Mouse (Mus musculus) hindbrain, embryonic 11.5 days (tissue): ENCODE measurements at regions not wholly inside any gene's neighbourhood (a gene's known extent, or its start where the extent isn't known, plus 50 kb on each side); places are given as distances from the start of the nearest gene placed in this dataset.

Experiments
- ATAC-seq: fragments of 200-750 bp; cut with Nextera tagmentation; 2 replicates; pipeline ENCODE4 v1.8.0; 2017; ENCODE audit warnings: mild to moderate bottlenecking, moderate TSS enrichment, moderate library complexity; ENCODE audit not compliant: low FRiP score
- DNase-seq: peaks from one replicate; pipeline ENCODE4 v3.0.0-alpha.2; 2015; ENCODE audit warnings: low spot score
- H3K27ac ChIP-seq: fragments of 300-500 bp; sonication (generic); 2 replicates; pipeline ENCODE4 v1.5.1; 2014; ENCODE audit warnings: mild to moderate bottlenecking, low read depth, low read length
- H3K27me3 ChIP-seq: fragments of 300-500 bp; sonication (generic); 2 replicates; pipeline ENCODE4 v1.6.1; 2014; ENCODE audit warnings: mild to moderate bottlenecking, low read length, moderate library complexity, mixed read lengths; ENCODE audit not compliant: control insufficient read depth, insufficient read depth
- H3K36me3 ChIP-seq: fragments of 300-500 bp; sonication (generic); 2 replicates; pipeline ENCODE4 v1.6.1; 2014; ENCODE audit warnings: mild to moderate bottlenecking, low read length, moderate library complexity, mixed read lengths; ENCODE audit not compliant: control insufficient read depth, insufficient read depth
- H3K4me1 ChIP-seq: fragments of 300-500 bp; sonication (generic); replicated peaks from 2 replicates; pipeline ENCODE4 v1.6.1; 2014; ENCODE audit warnings: low read length, mixed read lengths; ENCODE audit not compliant: control insufficient read depth, insufficient read depth
- H3K4me2 ChIP-seq: fragments of 300-500 bp; sonication (generic); replicated peaks from 2 replicates; pipeline ENCODE4 v1.6.1; 2014; ENCODE audit warnings: mild to moderate bottlenecking, low read depth, low read length
- H3K4me3 ChIP-seq: fragments of 300-500 bp; sonication (generic); 2 replicates; pipeline ENCODE4 v1.5.1; 2014; ENCODE audit warnings: low read depth, low read length
- H3K9ac ChIP-seq: fragments of 300-500 bp; sonication (generic); 2 replicates; pipeline ENCODE4 v1.6.1; 2014; ENCODE audit warnings: low read depth, low read length
- H3K9me3 ChIP-seq: fragments of 300-500 bp; sonication (generic); 2 replicates; pipeline ENCODE4 v1.6.1; 2016; ENCODE audit warnings: low read length; ENCODE audit not compliant: control insufficient read depth
- WGBS: fragments of 180-500 bp; shearing (Covaris S2); extraction: QIAGEN DNeasy Blood & Tissue Kit; methylation state at CpG from one replicate; pipeline ENCODE4 v1.1.7; 2014; 5-methylcytosine and 5-hydroxymethylcytosine counted together

DNA sequence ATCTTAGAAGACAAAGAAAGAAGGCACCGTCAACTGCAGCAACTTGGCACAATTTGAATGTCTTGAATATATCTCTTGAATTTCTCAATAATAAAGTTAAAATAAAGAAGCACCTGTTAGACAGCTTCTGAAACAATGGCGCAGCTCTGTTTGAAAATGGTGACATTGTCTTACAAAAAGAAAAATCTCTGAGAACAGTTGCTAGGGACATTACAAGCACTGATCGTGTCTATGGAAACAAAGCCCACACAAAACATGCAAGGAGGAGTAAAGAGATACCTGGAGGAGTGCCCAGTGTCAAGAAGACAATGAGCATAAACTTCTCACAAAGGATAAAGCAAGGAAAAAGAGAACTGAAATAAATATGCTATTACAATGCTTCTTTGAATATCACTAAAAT, 841.2 kb upstream of the Adgrl3 start:
- no peaks in the 10 kb centered on the region for H3K36me3 ChIP-seq
- H3K4me2 ChIP-seq = no peak overlapping the region
- no peak overlapping the region for H3K9ac ChIP-seq
- H3K4me3 ChIP-seq = no peak overlapping the region
- no peaks in the 10 kb centered on the region for H3K27me3 ChIP-seq
- no peak overlapping the region for H3K27ac ChIP-seq
- H3K4me1 ChIP-seq = no peaks in the 10 kb centered on the region
- H3K9me3 ChIP-seq = no peaks in the 10 kb centered on the region
- DNase-seq (no peak), ATAC-seq (no peak)
- 82% methylated on average over 3 of the region's 3 CpGs for WGBS

DNA sequence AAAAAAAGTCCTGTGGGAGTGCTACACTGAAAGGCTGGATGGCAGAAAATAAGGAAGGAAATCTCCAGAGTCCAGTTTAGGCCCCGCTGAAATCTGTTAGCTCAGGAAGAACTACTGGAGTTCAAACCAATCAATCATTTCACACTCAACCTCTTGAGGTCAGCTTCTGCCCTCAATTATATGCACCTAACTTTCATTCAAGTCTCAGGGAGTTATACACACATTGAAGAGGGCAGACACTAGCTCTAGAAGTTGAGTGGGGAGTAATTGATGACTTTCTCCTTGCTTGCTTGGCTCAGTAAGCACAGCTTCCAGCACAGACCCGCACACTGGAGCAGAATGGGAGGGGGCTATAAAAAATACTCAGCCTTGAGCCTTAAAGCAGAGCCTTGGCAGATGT, 839.7 kb upstream of the Adgrl3 start:
- no peak for ATAC-seq
- Histone ChIP-seq H3K27me3 (no peaks in the 10 kb centered on the region), H3K4me1 (no peaks in the 10 kb centered on the region), H3K9me3 (no peaks in the 10 kb centered on the region), H3K4me2 (no peak overlapping the region), H3K27ac (no peak overlapping the region), H3K36me3 (no peaks in the 10 kb centered on the region), H3K4me3 (no peak overlapping the region), H3K9ac (no peak overlapping the region)
- WGBS = 52% methylated on average over 2 of the region's 2 CpGs
- no peak for DNase-seq

DNA sequence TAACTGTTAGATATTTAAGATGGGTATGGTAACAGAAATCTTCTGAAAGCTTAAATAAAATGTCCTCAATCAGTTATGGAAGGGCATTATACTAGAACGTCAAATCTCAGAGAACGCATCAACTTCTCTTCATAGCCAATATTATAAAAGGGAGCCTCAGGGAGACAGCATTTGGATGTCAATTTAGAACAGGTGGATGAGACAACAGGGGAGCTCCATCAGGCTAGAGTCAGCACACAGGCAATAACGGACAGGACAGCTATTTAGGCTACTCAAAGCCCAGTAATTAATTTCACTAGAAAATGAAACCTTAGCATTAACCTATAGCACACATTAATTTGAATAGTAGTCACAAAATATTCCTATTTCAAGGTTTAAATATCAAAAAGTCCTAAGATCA, 827.5 kb upstream of the Adgrl3 start:
- WGBS = 92% methylated on average over 3 of the region's 3 CpGs
- DNase-seq = no peak
- Histone ChIP-seq H3K4me3 (no peak overlapping the region), H3K9me3 (no peaks in the 10 kb centered on the region), H3K4me2 (no peak overlapping the region), H3K27ac (no peak overlapping the region), H3K36me3 (no peaks in the 10 kb centered on the region), H3K27me3 (no peaks in the 10 kb centered on the region), H3K4me1 (no peaks in the 10 kb centered on the region), H3K9ac (no peak overlapping the region)
- no peak for ATAC-seq

DNA sequence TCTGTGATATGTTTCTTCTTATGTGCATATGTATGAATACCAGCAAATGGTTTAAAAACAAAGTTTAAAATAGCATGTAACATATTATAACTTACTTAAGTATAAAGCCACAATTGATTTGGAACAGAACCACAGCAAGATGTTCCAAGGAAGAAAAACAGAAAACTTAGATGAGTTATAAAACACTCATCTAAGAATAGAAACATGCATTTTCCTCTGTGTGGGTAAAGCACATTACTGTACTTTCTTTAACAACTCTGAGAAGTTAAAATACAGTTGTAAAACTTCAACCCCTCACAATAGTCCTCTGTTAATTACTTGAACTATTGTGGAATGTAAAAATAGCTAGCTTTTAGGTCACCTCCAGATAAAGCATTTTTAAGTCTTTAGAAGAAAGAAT, 820.3 kb upstream of the Adgrl3 start:
- Histone ChIP-seq H3K4me1 (no peaks in the 10 kb centered on the region), H3K9me3 (no peaks in the 10 kb centered on the region), H3K36me3 (no peaks in the 10 kb centered on the region), H3K4me3 (no peak overlapping the region), H3K4me2 (no peak overlapping the region), H3K27ac (no peak overlapping the region), H3K27me3 (no peaks in the 10 kb centered on the region), H3K9ac (no peak overlapping the region)
- ATAC-seq = no peak
- no peak for DNase-seq

DNA sequence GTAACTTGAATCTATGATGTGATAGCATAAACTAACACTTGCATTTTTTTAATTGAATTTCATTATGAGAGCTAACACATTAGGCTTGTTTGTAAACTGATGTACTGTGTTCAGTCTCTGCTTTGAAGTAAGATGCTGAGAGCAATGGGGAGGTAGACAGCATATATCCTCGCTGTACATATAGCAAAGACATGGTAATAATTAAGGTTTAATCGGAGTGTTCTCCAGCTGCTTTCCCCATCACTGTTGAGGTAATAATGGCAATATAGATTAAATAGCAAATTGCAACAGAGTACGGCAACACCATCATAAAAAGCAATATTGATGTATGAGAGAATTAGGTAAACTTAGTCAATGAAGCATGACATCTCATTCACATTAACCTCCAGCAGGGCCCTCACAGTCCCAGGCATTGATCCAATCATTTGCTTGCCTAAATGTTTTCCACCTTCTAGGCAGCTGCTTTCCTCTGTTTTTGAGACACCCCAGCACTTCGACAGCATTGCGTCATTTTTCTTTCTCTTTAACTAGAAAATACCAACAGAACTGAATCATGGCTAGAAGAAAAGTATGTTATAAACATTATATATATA, 771.3 kb upstream of the Adgrl3 start:
- Histone ChIP-seq H3K27ac (no peak overlapping the region), H3K4me3 (no peak overlapping the region), H3K9me3 (no peaks in the 10 kb centered on the region), H3K36me3 (no peaks in the 10 kb centered on the region), H3K9ac (no peak overlapping the region), H3K4me1 (no peaks in the 10 kb centered on the region), H3K27me3 (no peaks in the 10 kb centered on the region), H3K4me2 (no peak overlapping the region)
- no peak for DNase-seq
- 73% methylated on average over 5 of the region's 5 CpGs for WGBS
- ATAC-seq = peak; percentile 53; the same call in 1 of the 2 replicates

DNA sequence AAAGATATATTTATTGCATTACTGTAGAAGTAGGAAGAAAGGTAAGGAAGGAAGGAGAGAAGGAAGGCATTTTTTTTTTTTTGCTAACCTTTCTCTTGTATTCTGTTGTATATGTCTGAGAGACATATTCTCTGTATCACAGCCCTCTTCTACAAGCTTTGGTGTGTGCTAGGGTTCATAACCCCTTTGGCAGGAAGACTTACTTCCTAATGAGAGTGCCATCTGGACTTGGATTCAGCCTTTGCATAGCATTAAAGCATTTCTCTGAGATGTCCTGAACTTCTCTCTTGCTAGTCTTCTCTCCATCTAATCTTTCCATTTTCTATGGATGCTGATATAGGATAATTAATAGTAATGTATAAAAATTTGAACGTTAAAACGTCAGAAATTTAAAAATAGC, 768.0 kb upstream of the Adgrl3 start:
- ATAC-seq (no peak), DNase-seq (no peak)
- Histone ChIP-seq H3K27me3 (no peaks in the 10 kb centered on the region), H3K27ac (no peak overlapping the region), H3K4me1 (no peaks in the 10 kb centered on the region), H3K4me3 (no peak overlapping the region), H3K4me2 (no peak overlapping the region), H3K9ac (no peak overlapping the region), H3K9me3 (no peaks in the 10 kb centered on the region), H3K36me3 (no peaks in the 10 kb centered on the region)
- whole genome bisulfite sequencing = 73% methylated on average over 2 of the region's 2 CpGs

DNA sequence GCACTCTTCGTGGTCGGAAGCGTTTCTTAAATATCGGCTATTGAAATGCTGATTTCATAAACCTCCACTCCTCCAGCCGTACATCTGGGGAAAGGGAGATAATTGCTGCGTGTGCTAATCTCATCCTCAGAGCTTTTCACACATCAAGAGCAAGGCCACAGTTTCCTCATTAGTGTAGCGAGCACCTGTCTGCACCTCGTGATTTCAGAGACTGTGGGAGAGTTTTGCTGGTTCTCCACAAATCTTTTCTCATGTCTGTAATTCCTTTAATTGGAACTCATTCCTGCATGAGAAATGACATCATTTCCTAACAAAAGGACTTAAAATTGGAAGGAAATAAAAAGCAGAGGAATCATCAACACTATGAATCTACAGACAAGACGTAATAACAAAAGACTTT, 764.9 kb upstream of the Adgrl3 start:
- no peak overlapping the region for H3K4me2 ChIP-seq
- H3K36me3 ChIP-seq = no peaks in the 10 kb centered on the region
- 84% methylated on average over 9 of the region's 9 CpGs for WGBS
- no peak overlapping the region for H3K27ac ChIP-seq
- no peaks in the 10 kb centered on the region for H3K4me1 ChIP-seq
- no peaks in the 10 kb centered on the region for H3K27me3 ChIP-seq
- no peaks in the 10 kb centered on the region for H3K9me3 ChIP-seq
- no peak overlapping the region for H3K4me3 ChIP-seq
- no peak for DNase-seq
- no peak overlapping the region for H3K9ac ChIP-seq
- ATAC-seq = no peak

DNA sequence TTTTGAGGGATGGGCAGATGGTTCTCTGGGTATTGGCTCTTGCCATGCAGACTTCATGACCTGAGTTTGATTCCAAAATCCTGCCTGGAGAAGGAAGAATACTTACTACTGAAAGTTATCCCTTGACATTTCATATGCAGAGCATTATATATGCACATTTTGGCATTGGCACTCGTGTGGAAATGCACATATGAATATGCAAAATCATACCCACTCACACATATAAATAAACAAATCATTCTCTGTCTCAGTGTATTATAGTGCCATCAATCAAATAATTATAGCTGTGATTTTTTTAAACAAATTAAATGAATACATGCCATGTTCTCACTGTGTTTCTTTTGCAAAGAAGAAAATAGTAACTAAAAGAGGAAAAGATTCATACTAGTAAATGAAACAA, 745.3 kb upstream of the Adgrl3 start:
- H3K4me1 ChIP-seq = no peaks in the 10 kb centered on the region
- 50% methylated on average over 1 of the region's 1 CpGs for WGBS
- H3K27ac ChIP-seq = no peak overlapping the region
- no peak for ATAC-seq
- H3K36me3 ChIP-seq = no peaks in the 10 kb centered on the region
- no peak for DNase-seq
- no peak overlapping the region for H3K9ac ChIP-seq
- no peaks in the 10 kb centered on the region for H3K27me3 ChIP-seq
- no peak overlapping the region for H3K4me2 ChIP-seq
- H3K9me3 ChIP-seq = no peaks in the 10 kb centered on the region
- H3K4me3 ChIP-seq = no peak overlapping the region

DNA sequence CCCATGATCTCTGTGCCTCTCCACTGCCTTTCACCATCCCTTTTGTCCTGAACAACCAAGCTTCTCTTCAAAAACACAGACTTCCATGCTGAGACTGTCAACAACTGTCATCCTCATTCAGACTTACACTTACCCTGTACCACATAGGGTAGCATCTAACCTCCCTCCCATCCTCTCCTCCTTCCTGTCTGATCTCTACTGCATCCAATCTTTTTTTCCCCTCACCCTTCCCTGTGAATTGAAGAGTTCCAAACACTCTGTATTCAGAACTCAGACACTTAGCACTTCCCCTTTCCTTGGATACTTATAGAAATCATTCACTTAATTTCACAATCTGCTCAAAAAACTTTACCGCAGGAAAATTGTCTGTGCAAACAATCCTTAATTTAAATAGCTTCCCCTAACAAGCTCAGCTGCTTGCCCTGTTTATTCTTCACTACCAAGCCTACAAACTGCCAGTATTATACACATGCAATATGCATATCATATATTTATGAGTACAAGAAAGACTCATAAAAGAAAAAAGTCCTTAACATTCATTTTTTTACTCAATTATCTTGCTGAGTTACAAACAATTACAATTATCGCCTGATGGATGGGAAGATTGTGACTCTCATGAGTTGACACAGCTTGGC, 744.6 kb upstream of the Adgrl3 start:
- no peaks in the 10 kb centered on the region for H3K9me3 ChIP-seq
- H3K4me2 ChIP-seq = no peak overlapping the region
- H3K9ac ChIP-seq = no peak overlapping the region
- no peaks in the 10 kb centered on the region for H3K4me1 ChIP-seq
- H3K27ac ChIP-seq = no peak overlapping the region
- no peaks in the 10 kb centered on the region for H3K27me3 ChIP-seq
- no peak overlapping the region for H3K4me3 ChIP-seq
- no peak for ATAC-seq
- WGBS = 96% methylated on average over 2 of the region's 2 CpGs
- no peaks in the 10 kb centered on the region for H3K36me3 ChIP-seq
- no peak for DNase-seq
